Mouse (Mus musculus) left cerebral cortex, adult 2 months (tissue): ENCODE measurements around the gene Kalrn. TPM values are rescaled to one million over a fixed set of nuclear protein-coding genes. Genes with fewer than 3 reads are reported as not detected.
A peak's percentile ranks its signal among the peaks of the same experiment; 100 is the strongest.

Experiments
- DNase-seq, 2 experiments: peaks; one replicate each; pipeline ENCODE4 v3.0.0; 2021 to 2022; ENCODE audit warnings: low spot score in 2 of 2, mixed read lengths in 1 of 2; ENCODE audit errors: extremely low spot score in 1 of 2
- H3K27ac ChIP-seq: fragments of 200-600 bp; 2 replicates; pipeline ENCODE4 v1.8.1; 2022
- H3K4me3 ChIP-seq: fragments of 200-600 bp; 2 replicates; pipeline ENCODE4 v1.8.1; 2022
- CTCF ChIP-seq: fragments of 200-600 bp; IDR thresholded peaks from 2 replicates; pipeline ENCODE4 v1.8.1; 2022; ENCODE audit warnings: antibody characterized with exemption, mild to moderate bottlenecking, moderate library complexity
- intact Hi-C: fragments of 180-260 bp; cut with DNase I; formaldehyde crosslinking; loops from one replicate; pipeline ENCODE4 v1.15.1; 2025
- total RNA-seq, 2 experiments: library from RNA; stranded (reverse); gene quantifications; 2 replicates each; pipeline ENCODE4 v1.2.3; 2021

Gene Kalrn
- total RNA-seq, 2 experiments from 2014 or later, result 539 to 570 TPM

GRCm38 (mm10) chr16:34183186-34183585 lies 390.1 kb downstream of the Kalrn start:
- H3K27ac ChIP-seq, result peak overlapping the region; percentile 57; the same call in 1 of the 2 replicates
- DNase-seq, result no peak
- intact Hi-C loops, result no loop called here
- H3K4me3 ChIP-seq, result no peak overlapping the region
- TF ChIP-seq CTCF, result no peak

DNA sequence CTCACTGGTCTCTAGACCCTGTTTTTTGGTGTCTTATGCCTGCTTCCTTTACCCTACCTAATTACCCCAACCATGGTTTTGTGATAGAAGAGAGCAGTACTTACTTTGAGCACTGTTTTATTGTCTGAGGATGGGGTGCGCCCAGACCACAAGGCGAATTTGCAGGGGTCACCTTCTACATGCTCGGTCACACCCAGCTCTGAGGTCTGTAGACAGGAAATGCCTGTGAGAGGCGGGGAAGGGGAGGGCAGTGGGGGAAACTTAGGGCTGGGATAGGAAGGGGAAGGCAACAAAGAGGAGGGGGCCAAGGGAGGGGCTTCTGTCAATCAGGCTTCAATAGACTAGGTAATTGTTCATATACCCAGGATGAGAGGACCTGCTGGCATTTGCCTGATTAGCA lies 397.7 kb downstream of the Kalrn start:
- intact Hi-C loops, result no loop called here
- no peak overlapping the region for H3K4me3 ChIP-seq
- peak overlapping the region; percentile 42 for H3K27ac ChIP-seq
- DNase-seq, result no peak
- TF ChIP-seq CTCF, result no peak

GRCm38 (mm10) chr16:34172572-34173181 lies 400.7 kb downstream of the Kalrn start:
- TF ChIP-seq CTCF, result no peak
- Histone ChIP-seq H3K4me3 (no peak overlapping the region), H3K27ac (peak overlapping the region; percentile 51)
- intact Hi-C loops, result loop anchor here (2.0 kb wide), 2 partner anchors 38 to 52 kb away; no protein-coding TSS in a partner anchor
- DNase-seq, result peak; percentile 44 to 65

DNA sequence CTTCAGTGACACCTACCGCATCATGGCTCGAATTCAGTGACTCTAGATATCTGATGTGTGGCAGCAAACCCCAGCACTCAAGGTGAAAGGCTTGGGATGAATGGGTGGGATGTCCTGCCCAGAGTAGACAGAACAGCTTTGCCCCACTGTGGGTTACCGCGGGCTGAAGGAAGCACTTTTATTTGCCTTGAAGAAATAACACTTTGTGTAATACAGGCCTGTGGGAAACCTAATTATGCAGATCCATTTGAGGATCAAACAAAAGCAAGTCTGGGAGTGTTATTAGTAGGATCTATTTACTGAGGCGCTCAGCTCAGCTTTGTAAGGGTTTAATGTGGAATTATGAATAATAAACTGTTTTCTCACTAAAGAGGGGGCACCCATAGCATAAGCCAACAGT lies 406.3 kb downstream of the Kalrn start:
- TF ChIP-seq CTCF, result no peak
- peak overlapping the region; percentile 5; the same call in 1 of the 2 replicates for H3K27ac ChIP-seq
- intact Hi-C loops, result no loop called here

GRCm38 (mm10) chr16:34163086-34163485 lies 410.2 kb downstream of the Kalrn start:
- intact Hi-C loops, result no loop called here
- TF ChIP-seq CTCF, result no peak
- Histone ChIP-seq H3K27ac (peak overlapping the region; percentile 73), H3K4me3 (no peak overlapping the region)
- DNase-seq, result no peak

More for the DNA sequence above, 406.3 kb downstream of the Kalrn start:
- no peak overlapping the region for H3K4me3 ChIP-seq
- DNase-seq, result no peak

- intact Hi-C loops, result no loop called here
- no peak for TF ChIP-seq CTCF
- Histone ChIP-seq H3K4me3 (no peak overlapping the region), H3K27ac (no peak overlapping the region; the same call in 1 of the 2 replicates)
- DNase-seq, result no peak
Observed at GRCm38 (mm10) chr16:34159576-34159975, 413.8 kb downstream of the Kalrn start.

GRCm38 (mm10) chr16:34157386-34158135 lies 415.8 kb downstream of the Kalrn start:
- TF ChIP-seq CTCF, result no peak

DNA sequence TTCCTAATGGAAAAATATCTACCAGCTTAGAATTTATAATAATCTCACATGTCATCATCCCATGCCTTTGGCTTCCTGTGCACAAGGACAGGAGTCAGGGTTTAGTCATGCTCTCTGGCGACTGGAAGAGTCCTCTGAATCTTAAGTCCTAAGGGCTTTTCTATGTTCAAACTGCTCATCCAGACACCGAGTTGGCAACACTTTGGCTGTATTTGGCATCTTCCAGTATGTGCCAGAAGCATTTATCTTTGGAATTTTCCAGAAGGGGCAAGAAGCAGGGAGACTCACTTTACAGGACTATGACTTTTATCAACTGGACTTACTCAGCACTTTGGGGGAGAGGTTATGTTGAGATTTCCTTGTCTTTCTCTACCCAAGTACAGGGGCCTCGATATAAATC lies 417.6 kb downstream of the Kalrn start:
- no peak for DNase-seq
- intact Hi-C loops, result no loop called here
- TF ChIP-seq CTCF, result no peak
- H3K27ac ChIP-seq, result no peak overlapping the region; the same call in 1 of the 2 replicates
- no peak overlapping the region for H3K4me3 ChIP-seq

More at GRCm38 (mm10) chr16:34157386-34158135, 415.8 kb downstream of the Kalrn start:
- no peak for DNase-seq
- peak overlapping the region; percentile 28; the same call in 1 of the 2 replicates for H3K27ac ChIP-seq
- intact Hi-C loops, result no loop called here
- H3K4me3 ChIP-seq, result no peak overlapping the region

DNA sequence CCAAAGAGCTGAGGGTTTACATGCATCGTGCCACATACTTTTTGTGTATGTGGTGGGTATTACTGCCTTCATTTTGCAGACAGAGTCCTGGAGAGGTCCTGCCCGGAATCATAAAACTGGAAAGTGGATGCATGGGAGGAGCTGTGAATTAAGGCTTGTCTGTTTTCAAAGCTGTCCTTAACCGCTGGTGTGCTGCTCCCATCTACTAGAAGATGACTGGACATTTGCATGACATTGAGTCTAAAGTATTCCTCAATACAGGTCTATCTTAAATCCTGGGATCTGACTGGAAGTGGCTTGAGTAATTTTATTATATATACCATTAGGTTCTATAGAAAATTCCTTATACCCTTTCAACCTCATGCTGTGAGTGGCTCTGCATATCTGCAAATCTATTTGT lies 418.4 kb downstream of the Kalrn start:
- TF ChIP-seq CTCF, result no peak
- intact Hi-C loops, result no loop called here
- Histone ChIP-seq H3K27ac (no peak overlapping the region), H3K4me3 (no peak overlapping the region)
- DNase-seq, result no peak

GRCm38 (mm10) chr16:34151528-34152071 lies 421.7 kb downstream of the Kalrn start:
- no peak overlapping the region for H3K27ac ChIP-seq
- no peak overlapping the region for H3K4me3 ChIP-seq
- intact Hi-C loops, result no loop called here
- no peak for TF ChIP-seq CTCF
- no peak for DNase-seq

GRCm38 (mm10) chr16:34141670-34142069 lies 431.7 kb downstream of the Kalrn start:
- intact Hi-C loops, result no loop called here
- TF ChIP-seq CTCF, result no peak
- Histone ChIP-seq H3K27ac (peak overlapping the region; percentile 10; the same call in 1 of the 2 replicates), H3K4me3 (no peak overlapping the region)
- DNase-seq, result no peak

DNA sequence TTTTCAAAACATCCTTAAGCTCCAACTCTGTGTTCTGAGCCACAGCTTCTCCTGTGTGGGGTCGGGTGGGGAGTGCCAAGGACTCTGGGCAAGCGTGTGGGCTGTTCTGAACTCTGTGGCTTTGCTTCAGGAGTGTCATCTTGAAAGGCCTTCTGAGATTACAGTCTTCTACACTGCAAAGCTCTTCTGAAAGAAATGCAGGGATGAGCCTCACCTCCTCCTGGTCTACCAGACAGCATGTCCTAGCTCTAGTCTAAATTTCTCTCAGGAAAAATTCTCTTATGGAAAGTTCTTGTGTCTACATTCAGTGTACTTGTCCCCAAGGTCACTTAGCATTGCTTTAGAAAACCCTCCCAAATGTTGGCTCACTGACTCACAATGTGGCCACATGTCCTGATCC lies 438.3 kb downstream of the Kalrn start:
- Histone ChIP-seq H3K27ac (peak overlapping the region; percentile 65), H3K4me3 (no peak overlapping the region)
- no peak for TF ChIP-seq CTCF
- intact Hi-C loops, result loop anchor here (2.0 kb wide), 1 partner anchor 38 kb away; no protein-coding TSS in a partner anchor
- no peak for DNase-seq
